Mouse (Mus musculus): ENCODE results near the gene Olfr1061.
"Not testable (repeated sequence)": the region's sequence is repeated elsewhere in the genome, so short reads cannot be mapped to it uniquely, and the experiment has no call there.

Olfr1061 gene

DNA sequence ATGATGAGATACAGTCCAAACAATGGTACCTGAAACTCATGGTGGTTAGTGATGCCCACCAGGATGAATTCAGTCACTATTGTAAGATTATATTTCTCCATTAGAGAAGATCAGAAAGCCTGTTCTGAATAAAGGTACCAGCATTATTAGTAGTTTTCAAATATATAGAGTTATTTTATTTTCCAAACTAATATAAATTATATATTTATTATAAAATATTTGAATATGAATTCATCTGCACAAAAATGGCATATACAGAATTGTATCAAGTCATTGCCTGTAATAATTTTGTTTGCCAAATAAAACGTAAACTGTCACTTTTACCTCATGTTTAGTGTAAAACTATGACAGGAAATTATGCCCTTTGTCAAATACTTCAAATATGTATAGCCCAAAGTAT lies at the start of gene Olfr1061:
TSS of gene Olfr1061 (minus strand) at position 101 of the 400 bp plus-strand sequence.
- no peak for DNase-seq

DNA sequence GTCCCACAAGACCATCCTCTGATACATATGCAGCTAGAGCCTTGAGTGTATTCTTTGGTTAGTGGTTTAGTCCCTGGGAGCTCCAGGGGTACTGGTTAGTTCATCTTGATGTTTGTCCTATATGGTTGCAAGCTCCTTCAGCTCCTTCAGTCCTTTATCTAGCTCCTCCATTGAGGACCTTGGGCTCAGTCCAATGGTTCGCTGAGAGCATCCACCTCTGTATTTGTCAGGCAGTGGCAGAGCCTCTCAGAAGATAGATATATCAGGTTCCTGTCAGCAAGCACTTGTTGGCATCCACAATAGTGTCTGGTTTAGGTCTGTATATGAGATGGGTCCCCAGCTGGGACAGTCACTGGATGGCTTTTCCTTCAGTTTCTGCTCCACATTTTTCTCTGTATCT lies 46.6 kb upstream of the Olfr1061 start:
- DNase-seq: no peak

DNA sequence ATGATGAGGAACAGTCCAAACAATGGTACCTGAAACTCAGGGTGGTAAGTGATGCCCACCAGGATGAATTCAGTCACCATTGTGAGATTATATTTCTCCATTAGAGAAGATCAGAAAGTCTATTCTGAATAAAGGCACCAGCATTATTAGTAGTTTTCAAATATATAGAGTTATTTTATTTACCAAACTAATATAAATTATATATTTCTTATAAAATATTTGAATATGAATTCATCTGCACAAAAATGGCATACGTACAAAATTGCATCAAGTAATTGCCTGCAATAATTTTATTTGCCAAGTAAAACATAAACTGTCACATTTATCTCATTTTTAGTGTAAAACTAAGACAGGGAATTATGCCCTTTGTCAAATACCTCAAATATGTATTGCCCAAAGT lies 42.3 kb upstream of the Olfr1061 start, which contains the start of gene Olfr1066:
TSS of gene Olfr1066 (minus strand) at position 101 of the 400 bp plus-strand sequence.
- no peak for DNase-seq

DNA sequence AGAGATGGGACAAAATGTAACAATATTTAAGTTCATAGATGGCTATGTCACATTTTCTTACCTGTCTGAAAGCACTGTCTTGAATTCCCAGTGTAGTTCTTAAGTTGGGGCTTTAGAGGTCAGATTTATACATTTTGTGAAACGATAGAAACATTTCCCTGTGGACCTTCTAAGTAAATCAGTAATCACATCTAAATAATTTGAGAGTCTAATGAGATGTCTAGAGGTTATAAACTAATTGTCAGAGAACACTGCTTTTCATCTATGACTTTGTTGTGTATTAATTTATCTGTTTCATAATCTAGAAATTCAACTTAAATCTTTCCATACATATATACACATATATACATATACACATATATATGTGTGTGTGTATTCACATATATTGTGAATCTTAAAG lies 36.6 kb upstream of the Olfr1061 start, which contains the start of gene Olfr1065:
TSS of gene Olfr1065 (minus strand) at position 101 of the 400 bp plus-strand sequence.
- not testable (repeated sequence) for DNase-seq

DNA sequence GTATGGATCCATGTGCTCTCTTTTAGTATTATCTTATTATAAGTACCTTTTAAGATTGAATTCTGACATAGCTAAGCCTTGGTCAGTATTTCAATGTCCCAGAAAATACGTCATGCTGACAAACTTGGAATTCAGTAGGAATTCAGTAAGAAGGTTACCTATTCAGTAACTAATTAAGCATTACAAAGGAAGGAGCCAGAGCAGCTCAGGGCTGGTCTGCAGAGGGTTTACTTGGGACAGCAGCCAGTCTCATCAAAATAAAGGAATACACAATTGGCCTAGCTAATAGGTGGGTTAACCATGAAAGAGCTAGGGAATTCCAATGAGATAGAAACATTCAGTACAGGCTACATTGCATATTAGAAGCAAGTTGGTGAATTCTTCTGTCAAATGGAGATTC lies 28.3 kb upstream of the Olfr1061 start:
- not testable (repeated sequence) for DNase-seq

DNA sequence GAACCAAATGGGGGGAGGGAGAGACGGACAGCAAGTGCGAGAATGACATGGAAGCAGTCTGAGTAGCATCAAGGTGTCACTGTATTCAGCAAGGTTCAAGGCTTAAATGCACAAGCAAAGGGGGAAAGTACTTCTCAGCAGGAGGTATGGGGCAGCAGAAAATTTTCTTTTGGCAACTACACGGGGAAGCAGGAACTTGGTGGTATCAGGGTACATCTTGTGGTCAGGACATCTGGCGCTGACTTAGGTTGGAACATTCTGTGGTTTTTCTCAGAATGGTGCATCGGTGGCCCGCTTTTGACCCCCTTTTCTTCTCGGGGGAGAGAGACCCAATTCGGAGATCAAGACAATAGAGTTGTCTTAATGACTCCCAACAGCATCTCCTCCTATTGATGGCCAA lies 14.7 kb upstream of the Olfr1061 start:
- not testable (repeated sequence) for DNase-seq

DNA sequence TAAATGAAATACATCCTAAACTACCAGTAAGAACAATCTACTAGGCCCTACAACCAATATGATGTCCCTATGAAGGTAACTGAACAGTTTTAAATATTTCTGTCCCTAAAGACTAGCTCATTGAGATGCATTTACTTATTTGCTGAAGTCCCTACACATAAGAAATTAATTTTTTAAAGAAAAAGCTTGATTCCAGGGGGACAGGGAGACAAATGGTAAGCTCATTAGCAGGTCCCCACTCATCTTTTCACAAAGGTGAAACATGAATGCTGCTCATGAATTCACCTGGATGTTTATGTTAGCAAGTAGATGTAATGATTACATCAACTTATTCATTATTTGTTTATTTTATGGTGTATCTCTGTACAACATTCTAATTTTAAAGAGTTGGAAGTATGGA lies 12.8 kb upstream of the Olfr1061 start, which contains the start of gene Olfr1062:
TSS of gene Olfr1062 (minus strand) at position 101 of the 400 bp plus-strand sequence.
- DNase-seq: not testable (repeated sequence)

DNA sequence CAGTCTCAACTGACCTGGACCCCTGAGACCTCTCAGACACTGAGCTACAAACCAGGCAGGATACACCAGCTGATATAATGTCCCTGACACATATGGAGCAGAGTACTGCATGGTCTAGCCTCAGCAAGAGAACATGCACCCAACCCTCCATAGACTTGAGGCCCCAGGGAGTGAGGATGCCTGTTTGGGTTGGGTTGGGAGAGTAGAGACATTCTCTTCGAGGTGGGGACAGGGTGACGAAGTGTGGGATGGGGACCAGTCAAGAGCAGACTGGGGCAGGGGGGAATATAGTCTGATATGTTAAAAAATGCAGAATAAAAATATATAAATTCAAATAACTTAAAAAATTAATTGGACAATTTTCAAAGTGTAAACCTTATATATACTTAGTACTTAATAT lies 18.7 kb downstream of the Olfr1061 start:
- no peak for DNase-seq

DNA sequence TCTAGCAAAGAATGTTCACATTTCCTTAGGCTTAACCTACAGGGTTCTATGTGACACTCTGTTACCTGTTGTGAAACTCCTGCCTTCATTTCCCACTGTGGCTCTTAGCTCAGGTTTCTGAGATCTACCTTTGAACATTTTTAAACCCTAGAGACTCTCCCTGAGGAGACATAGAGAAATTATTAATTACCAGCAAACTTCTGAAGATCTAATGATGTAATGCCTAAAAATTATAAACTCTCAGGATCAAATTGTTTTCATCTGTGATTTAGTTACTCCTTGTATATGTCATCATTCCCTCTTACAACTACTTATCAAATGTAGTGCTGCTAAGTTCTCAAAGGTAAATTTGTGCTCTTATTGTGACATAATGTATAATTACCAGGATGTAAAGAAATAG lies 25.4 kb downstream of the Olfr1061 start, which contains the start of gene Olfr1058:
TSS of gene Olfr1058 (minus strand) at position 101 of the 400 bp plus-strand sequence.
- DNase-seq: not testable (repeated sequence)

DNA sequence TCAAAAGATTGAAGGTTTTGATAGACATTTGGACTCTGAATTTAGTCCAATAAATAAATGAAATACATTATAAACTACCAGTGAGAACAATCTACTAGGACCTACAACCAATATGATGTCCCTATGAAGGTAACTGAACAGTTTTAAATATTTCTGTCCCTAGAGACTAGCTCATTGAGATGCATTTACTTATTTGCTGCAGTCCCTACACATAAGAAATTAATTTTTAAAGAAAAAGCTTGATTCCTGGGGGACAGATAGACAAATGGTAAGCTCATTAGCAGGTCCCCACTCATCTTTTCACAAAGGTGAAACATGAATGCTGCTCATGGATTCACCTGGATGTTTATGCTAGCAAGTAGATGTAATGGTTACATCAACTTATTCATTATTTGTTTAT lies 35.6 kb downstream of the Olfr1061 start, which contains the start of gene Olfr1057:
TSS of gene Olfr1057 (minus strand) at position 101 of the 400 bp plus-strand sequence.
- no peak for DNase-seq

DNA sequence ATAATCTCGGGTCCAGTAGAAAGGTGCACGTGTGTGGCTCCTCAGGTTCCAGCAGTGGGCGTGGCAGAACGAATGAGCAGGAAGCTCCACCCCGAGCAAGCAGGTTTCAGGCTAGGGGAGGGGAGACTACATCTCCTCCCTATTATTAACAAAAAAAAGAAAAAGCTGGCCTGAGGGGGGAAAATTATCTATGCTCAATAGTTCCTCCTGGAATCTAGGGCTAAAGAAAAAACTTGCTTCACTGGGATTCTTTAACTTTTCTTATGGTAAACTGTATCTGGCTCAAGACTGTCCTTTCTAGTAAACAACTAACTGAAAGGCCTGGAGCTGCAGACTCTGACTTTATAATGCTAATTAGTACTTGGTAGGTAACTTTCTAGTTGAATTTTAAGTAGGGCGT lies 47.5 kb downstream of the Olfr1061 start:
- not testable (repeated sequence) for DNase-seq

Measured in cerebellum, adult 9-11 months (tissue).